ENCODE assay signal across 14 mouse cellular contexts in genomic region chr9:15003676-15004297, GRCm38 (mm10). TPM values are rescaled to one million over a fixed set of nuclear protein-coding genes. Genes with fewer than 3 reads are reported as not detected.
A peak's percentile ranks its signal among the peaks of the same experiment; 100 is the strongest.
DNase-seq lines count a peak whose midpoint lies in the region; ATAC-seq and TF ChIP-seq lines count a peak whose summit lies in the region.
"Had no signal": no experiment of that assay in that cellular context is flagged by ENCODE, and none has a peak within 500 bp of the region (broad histone marks: within the 10 kb centered on the region; RNA-seq: fewer than 3 reads in every experiment).

No protein-coding gene starts in this region.

- no peak overlapping the region for H3K4me2 ChIP-seq in hindbrain, embryonic 12.5 days (replicated peaks)
- H3K4me2 ChIP-seq: liver, embryonic 12.5 days; stomach, embryonic 15.5 days had no signal

- no peak overlapping the region for H3K4me3 ChIP-seq in layer of hippocampus, adult 2 months
- H3K4me3 ChIP-seq in hindbrain, embryonic 12.5 days: no peak overlapping the region
- H3K4me3 ChIP-seq in olfactory bulb, adult 2 months (ENCODE audit: insufficient read depth, low read depth, low read length): no peak overlapping the region
- H3K4me3 ChIP-seq: liver, embryonic 12.5 days; megakaryocyte, embryonic 14.5 days; stomach, embryonic 15.5 days had no signal

- peaks cover 34% of the 10 kb centered on the region for H3K36me3 ChIP-seq in hindbrain, embryonic 12.5 days

- no peak overlapping the region; the same call in 1 of the 2 replicates for H3K9ac ChIP-seq in hindbrain, embryonic 12.5 days
- H3K9ac ChIP-seq: liver, embryonic 12.5 days; stomach, embryonic 15.5 days had no signal

- H3K9me3 ChIP-seq in hindbrain, embryonic 12.5 days (replicated peaks): no peaks in the 10 kb centered on the region
- H3K9me3 ChIP-seq: liver, embryonic 12.5 days; megakaryocyte, embryonic 14.5 days; stomach, embryonic 15.5 days had no signal

- 16% methylated on average over 10 of the region's 10 CpGs for WGBS in hindbrain, embryonic 12.5 days
- 38% methylated on average over 10 of the region's 10 CpGs for WGBS in olfactory bulb, adult 2 months

- peak overlapping the region; percentile 44; the same call in 1 of the 2 replicates for H3K27ac ChIP-seq in layer of hippocampus, adult 2 months
- 0 out of 2 replicates have a peak overlapping the region, but pooled peaks have one; percentile 30 for H3K27ac ChIP-seq in hindbrain, embryonic 12.5 days
- H3K27ac ChIP-seq in olfactory bulb, adult 2 months (ENCODE audit: insufficient read depth, low read depth, low read length): peak overlapping the region; percentile 68
- H3K27ac ChIP-seq: liver, embryonic 12.5 days; stomach, embryonic 15.5 days had no signal

- no peak for ATAC-seq in hindbrain, embryonic 12.5 days (ENCODE audit: low FRiP score)
- ATAC-seq in frontal cortex, adult (ENCODE audit: low TSS enrichment): no peak; the same call in 1 of the 2 replicates
- ATAC-seq: liver, embryonic 12.5 days had no signal

- peaks cover 18% of the 10 kb centered on the region for H3K4me1 ChIP-seq in hindbrain, embryonic 12.5 days
- H3K4me1 ChIP-seq in olfactory bulb, adult 2 months (ENCODE audit: control insufficient read depth, insufficient read depth, low read length): peaks cover 7% of the 10 kb centered on the region
- H3K4me1 ChIP-seq: liver, embryonic 12.5 days had no signal

- TF ChIP-seq POLR2A in brain, embryonic 14.5 days (IDR thresholded peaks at IDR 0.05; ENCODE audit: borderline replicate concordance, extremely low read depth, insufficient read depth, insufficient read length, poor library complexity, severe bottlenecking): no peak
- TF ChIP-seq POLR2A in olfactory bulb, adult 2 months (IDR thresholded peaks at IDR 0.05; ENCODE audit: insufficient read depth, low read depth, low read length): no peak

- TF ChIP-seq CTCF in layer of hippocampus, adult 2 months (conservative IDR thresholded peaks at IDR 0.05): no peak
- no peak for TF ChIP-seq CTCF in brain, embryonic 14.5 days (IDR thresholded peaks at IDR 0.05; ENCODE audit: borderline replicate concordance, extremely low read depth, insufficient read depth, insufficient read length)
- TF ChIP-seq CTCF in olfactory bulb, adult 2 months (IDR thresholded peaks at IDR 0.05; ENCODE audit: insufficient read depth, low read depth, low read length): no peak

- DNase-seq in layer of hippocampus, adult 2 months (ENCODE audit: low spot score in 2 of 2): no peak
- no peak for DNase-seq in layer of hippocampus, postnatal 25 days (ENCODE audit: extremely low spot score in 1 of 2, low spot score in 1 of 2)
- peak; percentile 21 for DNase-seq in brain, embryonic 14.5 days (ENCODE audit: low read depth)
- no peak for DNase-seq in layer of hippocampus, adult 11-12 months (ENCODE audit: low spot score)
- no peak for DNase-seq in right cerebral cortex, adult 18-20 months
- DNase-seq: cerebellum, adult 11-12 months; kidney, postnatal 10 days had no signal

- no peaks in the 10 kb centered on the region for H3K27me3 ChIP-seq in hindbrain, embryonic 12.5 days
- H3K27me3 ChIP-seq: CH12.LX; liver, embryonic 12.5 days; megakaryocyte, embryonic 14.5 days; stomach, embryonic 15.5 days had no signal

RNA-seq across cellular contexts. Expression of gene Panx1, which starts 41.5 kb away (rescaled TPM):
- total RNA-seq in layer of hippocampus, adult 2 months (2021): 10 to 100 TPM; 26.2 to 33.3 TPM
- total RNA-seq in layer of hippocampus, postnatal 25 days (2021): 10 to 100 TPM; 35.4 to 41.6 TPM
- polyA plus RNA-seq in brain, embryonic 14.5 days (2012; rRNA removed): 177 and 179 TPM in 2 replicates
- polyA plus RNA-seq in hindbrain, embryonic 12.5 days (2016; fragmentation: Nextera tagmentation; extraction: Ambion mirVana): 104 and 114 TPM in 2 replicates
- not detected in 2 replicates for polyA plus RNA-seq in olfactory bulb, adult 2 months (2012; ENCODE audit: insufficient read depth, insufficient read length, low replicate concordance, missing spikeins)

Comparison
In these comparisons a context has a peak if more than half of its experiments do, and no peak if none do; other contexts are left out.
1. RNA of gene Panx1, which starts 41.5 kb away (polyA plus RNA-seq): 177 to 179 TPM in brain, embryonic 14.5 days and 104 to 114 TPM in hindbrain, embryonic 12.5 days; not detected in olfactory bulb, adult 2 months; every median in the first group is over 100 times any median in the second.
2. Peak in every context shown above with its lines, with median percentiles within 50 percentile points of each other: H3K27ac ChIP-seq.